Mouse (Mus musculus) embryonic facial prominence, embryonic 13.5 days (tissue): ENCODE measurements around the gene Grin3b. TPM values are rescaled to one million over a fixed set of nuclear protein-coding genes. Genes with fewer than 3 reads are reported as not detected.

Experiments used
- ATAC-seq: fragments of 200-750 bp; cut with Nextera tagmentation; 2 replicates; pipeline ENCODE4 v1.8.0; 2017; ENCODE audit warnings: low read depth; ENCODE audit not compliant: insufficient number of reproducible peaks, insufficient read depth, low FRiP score, low TSS enrichment
- H3K27ac ChIP-seq: fragments of 300-500 bp; sonication (generic); 2 replicates; pipeline ENCODE4 v1.5.1; 2015; ENCODE audit warnings: moderate library complexity, mild to moderate bottlenecking, inconsistent platforms
- H3K27me3 ChIP-seq: fragments of 300-500 bp; sonication (generic); 2 replicates; pipeline ENCODE4 v1.6.1; 2015; ENCODE audit warnings: mild to moderate bottlenecking, inconsistent platforms
- H3K36me3 ChIP-seq: fragments of 300-500 bp; sonication (generic); 2 replicates; pipeline ENCODE4 v1.6.1; 2015; ENCODE audit warnings: mild to moderate bottlenecking, inconsistent platforms
- H3K4me1 ChIP-seq: fragments of 300-500 bp; sonication (generic); 2 replicates; pipeline ENCODE4 v1.6.1; 2015; ENCODE audit warnings: inconsistent platforms
- H3K4me2 ChIP-seq: fragments of 300-500 bp; sonication (generic); 2 replicates; pipeline ENCODE4 v1.6.1; 2015; ENCODE audit warnings: moderate library complexity, mild to moderate bottlenecking, inconsistent platforms
- H3K4me3 ChIP-seq: fragments of 300-500 bp; sonication (generic); 2 replicates; pipeline ENCODE4 v1.5.1; 2015; ENCODE audit warnings: mild to moderate bottlenecking, inconsistent platforms
- H3K9ac ChIP-seq: fragments of 300-500 bp; sonication (generic); 2 replicates; pipeline ENCODE4 v1.6.1; 2015; ENCODE audit warnings: mild to moderate bottlenecking, inconsistent platforms
- H3K9me3 ChIP-seq: fragments of 300-500 bp; sonication (generic); 2 replicates; pipeline ENCODE4 v1.6.1; 2016; ENCODE audit warnings: inconsistent platforms
- WGBS: fragments of 180-500 bp; shearing (Covaris S2); methylation state at CpG from one replicate; pipeline ENCODE4 v1.1.7; 2015; ENCODE audit warnings: mixed read lengths; 5-methylcytosine and 5-hydroxymethylcytosine counted together
- polyA plus RNA-seq: library from polyadenylated mRNA; unstranded; fragments of >200 nt; fragmentation: Nextera tagmentation; extraction: Ambion mirVana; gene quantifications from 2 replicates; pipeline ENCODE4 v1.2.1, GENCODE M21; 2015

Grin3b gene
- polyA plus RNA-seq, 1 experiment from 2014 or later: 0.83 TPM

DNA sequence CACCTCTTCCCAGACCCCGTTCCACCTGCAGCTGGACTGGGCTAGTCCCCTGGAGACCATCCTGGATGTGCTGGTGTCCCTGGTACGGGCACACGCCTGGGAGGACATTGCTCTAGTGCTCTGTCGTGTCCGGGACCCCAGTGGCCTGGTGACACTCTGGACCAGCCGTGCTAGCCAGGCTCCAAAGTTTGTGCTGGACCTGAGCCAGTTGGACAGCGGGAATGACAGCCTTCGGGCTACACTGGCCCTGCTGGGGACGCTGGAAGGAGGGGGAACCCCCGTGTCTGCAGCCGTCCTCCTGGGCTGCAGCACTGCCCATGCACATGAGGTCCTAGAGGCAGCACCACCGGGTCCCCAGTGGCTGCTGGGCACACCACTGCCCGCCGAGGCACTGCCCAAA is 2.3 kb downstream of the Grin3b start:
- peaks cover 58% of the 10 kb centered on the region for H3K36me3 ChIP-seq
- no peaks in the 10 kb centered on the region for H3K9me3 ChIP-seq
- no peak overlapping the region for H3K27ac ChIP-seq
- peaks cover 15% of the 10 kb centered on the region for H3K27me3 ChIP-seq
- H3K4me2 ChIP-seq: no peak overlapping the region
- H3K4me1 ChIP-seq: peaks cover 18% of the 10 kb centered on the region
- no peak for ATAC-seq
- H3K9ac ChIP-seq: peak overlapping the region; percentile 4; the same call in 1 of the 2 replicates
- H3K4me3 ChIP-seq: no peak overlapping the region
- WGBS: 67% methylated on average over 14 of the region's 14 CpGs

DNA sequence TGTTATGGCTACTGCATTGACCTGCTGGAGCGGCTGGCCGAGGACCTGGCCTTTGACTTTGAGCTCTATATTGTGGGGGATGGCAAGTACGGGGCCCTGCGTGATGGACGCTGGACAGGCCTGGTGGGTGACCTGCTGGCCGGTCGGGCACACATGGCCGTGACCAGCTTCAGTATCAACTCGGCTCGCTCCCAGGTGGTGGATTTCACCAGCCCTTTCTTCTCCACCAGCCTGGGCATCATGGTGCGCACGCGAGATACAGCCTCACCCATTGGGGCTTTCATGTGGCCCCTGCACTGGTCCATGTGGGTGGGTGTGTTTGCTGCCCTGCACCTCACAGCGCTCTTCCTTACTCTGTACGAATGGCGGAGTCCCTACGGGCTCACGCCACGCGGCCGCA is 3.6 kb downstream of the Grin3b start:
- H3K9ac ChIP-seq: no peak overlapping the region
- H3K4me2 ChIP-seq: no peak overlapping the region
- H3K4me3 ChIP-seq: no peak overlapping the region
- WGBS: 90% methylated on average over 21 of the region's 21 CpGs
- peaks cover 15% of the 10 kb centered on the region for H3K27me3 ChIP-seq
- peaks cover 18% of the 10 kb centered on the region for H3K4me1 ChIP-seq
- no peak overlapping the region for H3K27ac ChIP-seq
- peaks cover 60% of the 10 kb centered on the region for H3K36me3 ChIP-seq
- no peak for ATAC-seq
- H3K9me3 ChIP-seq: no peaks in the 10 kb centered on the region

DNA sequence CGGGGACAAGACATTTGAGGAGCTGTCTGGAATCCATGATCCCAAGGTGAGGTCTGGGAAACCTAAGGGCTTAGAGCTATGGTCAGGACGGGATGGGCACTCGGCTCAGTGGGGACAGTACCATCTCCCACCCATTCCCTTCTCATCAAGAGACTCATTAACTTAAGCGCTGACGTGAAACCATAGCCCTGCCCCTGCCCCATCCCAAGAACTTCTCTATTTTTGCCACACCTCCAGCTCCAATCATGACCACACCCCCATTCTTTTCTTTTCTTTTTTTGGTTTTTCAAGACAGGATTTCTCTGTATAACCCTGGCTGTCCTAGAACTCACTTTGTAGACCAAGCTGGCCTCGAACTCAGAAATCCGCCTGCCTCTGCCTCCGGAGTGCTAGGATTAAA is 4.2 kb downstream of the Grin3b start:
- Histone ChIP-seq H3K36me3 (peaks cover 66% of the 10 kb centered on the region), H3K9ac (no peak overlapping the region), H3K27me3 (peaks cover 15% of the 10 kb centered on the region), H3K4me3 (no peak overlapping the region), H3K4me2 (no peak overlapping the region), H3K27ac (no peak overlapping the region), H3K9me3 (no peaks in the 10 kb centered on the region), H3K4me1 (peaks cover 18% of the 10 kb centered on the region)
- no peak for ATAC-seq
- WGBS: 86% methylated on average over 8 of the region's 8 CpGs

DNA sequence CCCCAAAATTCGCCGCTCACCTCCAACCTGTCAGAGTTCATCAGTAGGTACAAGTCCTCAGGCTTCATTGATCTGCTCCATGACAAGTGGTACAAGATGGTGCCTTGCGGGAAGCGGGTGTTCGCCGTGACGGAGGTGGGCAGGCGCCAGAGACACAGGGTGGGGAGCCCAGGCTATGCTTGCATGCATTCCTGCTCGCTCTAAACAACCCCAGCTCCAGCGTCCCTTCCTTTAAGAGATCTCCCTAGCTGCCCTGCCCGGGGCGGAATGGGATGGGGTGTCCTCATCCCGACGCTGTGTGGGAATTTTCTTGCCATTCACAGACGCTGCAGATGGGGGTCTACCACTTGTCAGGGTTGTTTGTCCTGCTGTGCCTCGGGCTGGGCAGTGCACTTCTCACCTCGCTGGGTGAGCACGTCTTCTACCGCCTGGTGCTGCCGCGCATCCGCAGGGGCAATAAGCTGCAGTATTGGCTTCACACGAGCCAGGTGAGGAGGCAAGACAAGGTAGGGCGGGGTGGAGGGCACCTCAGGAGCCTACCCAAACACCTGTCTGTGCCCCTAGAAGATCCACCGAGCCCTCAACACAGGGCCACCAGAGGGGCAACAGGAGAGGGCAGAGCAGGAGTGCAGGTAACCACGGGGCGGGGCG is 5.7 kb downstream of the Grin3b start:
- H3K36me3 ChIP-seq: peaks cover 70% of the 10 kb centered on the region
- H3K4me2 ChIP-seq: no peak overlapping the region
- H3K9ac ChIP-seq: no peak overlapping the region
- no peak overlapping the region for H3K4me3 ChIP-seq
- H3K27me3 ChIP-seq: peaks cover 8% of the 10 kb centered on the region
- H3K4me1 ChIP-seq: peaks cover 4% of the 10 kb centered on the region
- WGBS: 87% methylated on average over 28 of the region's 28 CpGs
- H3K9me3 ChIP-seq: no peaks in the 10 kb centered on the region
- ATAC-seq: no peak
- no peak overlapping the region for H3K27ac ChIP-seq

DNA sequence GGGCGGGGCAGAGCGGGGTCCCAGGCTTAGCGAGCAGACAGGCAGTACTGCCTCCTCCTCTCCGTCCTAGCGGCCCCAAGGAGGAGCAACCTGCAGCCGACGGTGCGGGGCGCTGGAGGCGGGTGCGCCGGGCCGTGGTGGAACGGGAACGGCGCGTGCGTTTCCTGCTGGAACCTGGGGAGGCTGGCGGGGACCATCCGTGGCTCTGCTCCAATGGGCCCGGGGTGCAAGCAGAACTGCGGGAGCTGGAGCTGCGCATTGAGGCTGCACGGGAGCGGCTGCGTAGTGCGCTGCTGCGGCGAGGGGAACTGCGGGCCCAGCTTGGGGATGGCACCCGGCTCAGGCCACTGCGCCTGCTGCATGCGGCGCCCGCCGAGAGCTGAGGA is 6.2 kb downstream of the Grin3b start:
- Histone ChIP-seq H3K27me3 (peaks cover 3% of the 10 kb centered on the region), H3K36me3 (peaks cover 75% of the 10 kb centered on the region), H3K4me1 (peaks cover 4% of the 10 kb centered on the region), H3K4me3 (no peak overlapping the region), H3K9me3 (no peaks in the 10 kb centered on the region), H3K9ac (no peak overlapping the region), H3K4me2 (no peak overlapping the region), H3K27ac (no peak overlapping the region)
- ATAC-seq: no peak
- 76% methylated on average over 31 of the region's 36 CpGs for WGBS

DNA sequence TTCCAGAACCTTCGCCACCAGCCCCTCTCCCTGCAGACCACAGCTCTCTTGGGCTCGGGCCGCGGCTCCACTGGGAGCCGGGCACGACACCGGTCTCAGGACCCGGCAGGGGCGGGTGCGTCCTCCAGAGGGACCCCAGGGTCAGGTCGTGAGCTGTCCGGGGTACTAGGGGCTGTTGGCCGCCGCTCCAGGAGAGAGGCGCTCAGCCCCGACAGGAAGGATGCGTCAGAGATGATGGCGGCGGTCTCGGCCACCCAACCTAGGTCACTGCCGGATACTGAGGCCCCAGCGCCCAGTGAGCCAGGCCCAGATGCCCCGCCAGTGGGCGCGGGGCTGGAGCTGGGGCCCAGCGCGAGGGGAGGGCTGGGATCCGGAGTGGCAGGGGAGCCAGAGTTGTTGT is 6.8 kb downstream of the Grin3b start:
- H3K9me3 ChIP-seq: no peaks in the 10 kb centered on the region
- H3K4me1 ChIP-seq: peaks cover 7% of the 10 kb centered on the region
- no peak for ATAC-seq
- peaks cover 75% of the 10 kb centered on the region for H3K36me3 ChIP-seq
- WGBS: 84% methylated on average over 28 of the region's 28 CpGs
- H3K9ac ChIP-seq: no peak overlapping the region
- no peaks in the 10 kb centered on the region; the same call in 1 of the 2 replicates for H3K27me3 ChIP-seq
- no peak overlapping the region for H3K4me3 ChIP-seq
- H3K27ac ChIP-seq: no peak overlapping the region
- H3K4me2 ChIP-seq: no peak overlapping the region

DNA sequence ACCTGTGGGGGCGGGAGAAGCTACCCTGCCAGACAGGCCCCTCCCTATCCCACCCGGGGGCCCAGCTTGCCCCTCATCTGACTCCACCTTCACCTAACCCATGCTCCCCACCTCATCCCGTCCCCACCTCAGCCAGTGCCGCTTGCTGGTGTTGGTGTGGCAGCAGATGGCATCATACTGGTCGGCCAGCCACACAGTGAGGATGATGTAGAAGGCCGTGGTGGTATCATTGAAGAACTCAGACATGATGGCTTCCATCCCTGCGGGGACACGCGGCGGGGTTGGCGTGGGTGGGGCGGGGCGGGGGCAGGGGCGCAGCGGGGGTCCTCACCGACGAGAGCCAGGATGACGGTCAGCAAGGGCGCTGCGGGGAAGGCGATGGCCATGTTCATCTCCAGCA is 7.5 kb downstream of the Grin3b start:
- 93% methylated on average over 21 of the region's 21 CpGs for WGBS
- no peak overlapping the region for H3K4me3 ChIP-seq
- H3K9ac ChIP-seq: no peak overlapping the region
- peaks cover 74% of the 10 kb centered on the region for H3K36me3 ChIP-seq
- H3K27ac ChIP-seq: no peak overlapping the region
- peaks cover 14% of the 10 kb centered on the region for H3K4me1 ChIP-seq
- no peak for ATAC-seq
- no peaks in the 10 kb centered on the region for H3K9me3 ChIP-seq
- H3K4me2 ChIP-seq: no peak overlapping the region
- no peaks in the 10 kb centered on the region; the same call in 1 of the 2 replicates for H3K27me3 ChIP-seq

DNA sequence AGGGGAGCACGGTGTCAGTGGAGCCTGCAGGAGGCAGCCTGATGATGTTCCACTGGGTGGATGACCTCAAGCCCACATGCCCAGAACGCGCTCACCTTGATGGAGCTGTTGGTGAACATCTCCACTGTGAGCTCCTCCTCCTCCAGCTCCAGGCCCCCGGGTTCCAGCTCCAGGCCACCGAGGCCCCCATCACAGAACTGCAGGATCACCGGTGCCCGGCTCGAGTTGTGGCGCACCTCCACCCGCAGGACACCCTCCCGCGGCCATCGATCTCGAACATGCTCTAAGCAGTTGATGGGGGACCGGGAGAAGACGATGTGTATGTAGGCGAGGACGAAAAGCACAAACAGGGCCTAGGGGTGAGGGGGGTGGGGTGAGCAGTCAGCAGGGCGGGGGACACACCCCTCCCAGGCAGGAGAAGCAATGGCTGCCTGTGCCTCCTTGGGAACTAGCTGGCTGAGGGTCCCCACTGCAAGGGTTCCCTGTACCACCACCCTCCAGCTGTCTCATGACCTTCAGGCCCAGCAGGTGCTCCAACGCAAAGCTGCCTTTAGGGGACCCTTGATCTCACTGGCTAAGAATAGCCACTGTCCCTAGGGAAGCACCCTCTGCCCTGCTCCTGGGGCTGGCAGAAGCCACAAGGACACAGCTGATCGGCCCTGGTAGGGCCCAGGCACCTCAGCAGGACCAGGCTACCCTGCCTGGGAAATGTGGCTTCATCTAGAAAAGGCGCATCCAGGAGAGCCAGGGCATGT is 9.1 kb downstream of the Grin3b start:
- no peak overlapping the region for H3K4me2 ChIP-seq
- H3K27me3 ChIP-seq: no peaks in the 10 kb centered on the region
- H3K4me1 ChIP-seq: peaks cover 20% of the 10 kb centered on the region
- no peaks in the 10 kb centered on the region for H3K9me3 ChIP-seq
- no peak for ATAC-seq
- WGBS: 92% methylated on average over 22 of the region's 22 CpGs
- H3K9ac ChIP-seq: peak overlapping the region; percentile 23; the same call in 1 of the 2 replicates
- H3K27ac ChIP-seq: no peak overlapping the region
- no peak overlapping the region for H3K4me3 ChIP-seq
- peaks cover 59% of the 10 kb centered on the region for H3K36me3 ChIP-seq

DNA sequence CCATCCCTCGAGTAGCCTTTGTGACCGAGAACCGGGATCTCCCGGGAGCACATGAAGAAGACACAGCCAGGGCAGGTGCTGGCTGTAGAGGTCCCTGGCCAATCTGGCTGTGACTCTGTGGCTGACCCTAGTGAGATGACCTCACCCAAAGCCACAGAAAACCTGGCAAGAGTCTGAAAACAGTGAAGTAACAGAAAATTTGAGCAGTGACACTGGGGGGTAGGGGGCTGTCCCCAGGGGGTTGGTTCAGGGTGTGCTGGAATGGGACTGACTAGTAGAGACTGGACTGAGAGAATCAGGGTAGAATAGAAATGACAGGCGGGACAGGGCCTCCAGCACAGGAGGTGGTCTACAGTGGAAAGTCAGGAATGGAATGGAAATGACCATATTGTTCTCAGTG is 12.7 kb downstream of the Grin3b start:
- WGBS: 77% methylated on average over 5 of the region's 5 CpGs
- Histone ChIP-seq H3K4me3 (peak overlapping the region; percentile 66), H3K4me2 (peak overlapping the region; percentile 93), H3K27ac (peak overlapping the region; percentile 98; the same call in 1 of the 2 replicates), H3K9ac (peak overlapping the region; percentile 84), H3K4me1 (peaks cover 44% of the 10 kb centered on the region), H3K36me3 (peaks cover 24% of the 10 kb centered on the region), H3K27me3 (no peaks in the 10 kb centered on the region), H3K9me3 (no peaks in the 10 kb centered on the region)
- no peak for ATAC-seq

DNA sequence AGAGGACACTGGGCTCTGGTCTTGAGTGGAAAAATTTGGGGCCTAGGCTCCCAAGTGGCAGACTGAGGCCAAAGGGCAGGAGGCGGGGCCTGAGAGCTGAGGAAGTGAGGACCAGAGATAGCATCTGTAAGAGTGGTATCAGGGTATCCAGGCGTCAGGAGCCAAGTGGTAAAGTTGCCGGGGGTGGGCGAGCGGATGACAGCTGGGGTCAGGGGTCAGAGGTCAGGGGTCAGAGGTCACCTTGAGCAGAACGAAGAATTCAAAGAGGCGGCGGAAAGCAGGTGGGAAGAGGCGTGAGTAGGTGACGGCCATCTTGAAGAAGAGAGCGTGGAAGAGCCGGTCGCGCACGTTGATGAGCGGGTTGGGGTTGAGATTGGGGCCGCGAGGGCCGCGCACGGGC is 13.2 kb downstream of the Grin3b start:
- Histone ChIP-seq H3K9me3 (no peaks in the 10 kb centered on the region), H3K4me1 (peaks cover 44% of the 10 kb centered on the region), H3K36me3 (peaks cover 19% of the 10 kb centered on the region), H3K27ac (peak overlapping the region; percentile 98), H3K27me3 (no peaks in the 10 kb centered on the region), H3K4me3 (peak overlapping the region; percentile 66), H3K9ac (peak overlapping the region; percentile 84), H3K4me2 (peak overlapping the region; percentile 93)
- WGBS: 1% methylated on average over 21 of the region's 21 CpGs
- no peak for ATAC-seq

DNA sequence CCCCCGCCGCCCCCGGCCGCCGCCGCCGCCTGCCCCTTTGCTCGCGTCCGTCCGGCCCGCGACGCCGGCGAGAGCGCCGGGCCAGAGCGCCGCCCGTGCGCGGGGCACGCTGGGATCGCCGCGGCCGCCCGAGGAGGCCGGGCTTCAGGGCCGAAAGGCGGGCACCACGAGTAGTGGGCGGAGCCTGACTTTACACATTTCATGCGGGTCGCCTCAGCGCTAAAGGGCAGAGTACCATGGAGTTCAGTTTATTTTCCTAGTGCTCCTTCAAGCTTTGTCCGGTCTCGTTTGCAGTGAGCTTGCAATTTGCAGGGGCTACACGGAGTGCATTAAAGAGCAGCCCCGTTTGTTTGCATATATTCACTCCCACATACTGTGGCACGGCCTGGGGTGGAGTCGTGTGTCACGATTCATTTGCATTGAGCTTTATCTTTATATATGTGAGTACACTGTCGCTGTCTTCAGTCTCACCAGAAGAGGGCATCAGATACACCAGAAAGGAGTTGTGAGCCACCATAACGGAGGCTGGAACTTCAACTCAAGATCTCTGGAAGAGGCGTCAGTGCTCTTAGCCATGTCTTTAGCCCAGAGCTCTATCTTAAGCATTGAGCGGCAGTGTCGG is 13.8 kb downstream of the Grin3b start, which contains the start of gene Tmem259:
Gene Tmem259, minus strand, starts transcription at position 136 of the 622 bp plus-strand sequence.
- H3K9me3 ChIP-seq: no peaks in the 10 kb centered on the region
- under 1% methylated on average over 39 of the region's 49 CpGs for whole genome bisulfite sequencing
- H3K4me2 ChIP-seq: peak within 1 kb of the TSS; percentile 93
- peak; percentile 60 for ATAC-seq
- H3K9ac ChIP-seq: peak within 1 kb of the TSS; percentile 84
- peak within 1 kb of the TSS; percentile 66 for H3K4me3 ChIP-seq
- peaks cover 13% of the 10 kb centered on the region for H3K36me3 ChIP-seq
- peaks cover 49% of the 10 kb centered on the region for H3K4me1 ChIP-seq
- no peaks in the 10 kb centered on the region for H3K27me3 ChIP-seq
- H3K27ac ChIP-seq: peak within 1 kb of the TSS; percentile 98
